Mouse (Mus musculus) hindbrain, embryonic 11.5 days (tissue): ENCODE data around the gene Vsnl1. TPM values are rescaled to one million over a fixed set of nuclear protein-coding genes. Genes with fewer than 3 reads are reported as not detected.

ENCODE experiments used
- ATAC-seq: fragments of 200-750 bp; cut with Nextera tagmentation; 2 replicates; pipeline ENCODE4 v1.8.0; 2017; ENCODE audit warnings: mild to moderate bottlenecking, moderate TSS enrichment, moderate library complexity; ENCODE audit not compliant: low FRiP score
- DNase-seq: peaks from one replicate; pipeline ENCODE4 v3.0.0-alpha.2; 2015; ENCODE audit warnings: low spot score
- H3K27ac ChIP-seq: fragments of 300-500 bp; sonication (generic); 2 replicates; pipeline ENCODE4 v1.5.1; 2014; ENCODE audit warnings: mild to moderate bottlenecking, low read depth, low read length
- H3K27me3 ChIP-seq: fragments of 300-500 bp; sonication (generic); 2 replicates; pipeline ENCODE4 v1.6.1; 2014; ENCODE audit warnings: mild to moderate bottlenecking, low read length, moderate library complexity, mixed read lengths; ENCODE audit not compliant: control insufficient read depth, insufficient read depth
- H3K36me3 ChIP-seq: fragments of 300-500 bp; sonication (generic); 2 replicates; pipeline ENCODE4 v1.6.1; 2014; ENCODE audit warnings: mild to moderate bottlenecking, low read length, moderate library complexity, mixed read lengths; ENCODE audit not compliant: control insufficient read depth, insufficient read depth
- H3K4me1 ChIP-seq: fragments of 300-500 bp; sonication (generic); replicated peaks from 2 replicates; pipeline ENCODE4 v1.6.1; 2014; ENCODE audit warnings: low read length, mixed read lengths; ENCODE audit not compliant: control insufficient read depth, insufficient read depth
- H3K4me2 ChIP-seq: fragments of 300-500 bp; sonication (generic); replicated peaks from 2 replicates; pipeline ENCODE4 v1.6.1; 2014; ENCODE audit warnings: mild to moderate bottlenecking, low read depth, low read length
- H3K4me3 ChIP-seq: fragments of 300-500 bp; sonication (generic); 2 replicates; pipeline ENCODE4 v1.5.1; 2014; ENCODE audit warnings: low read depth, low read length
- H3K9ac ChIP-seq: fragments of 300-500 bp; sonication (generic); 2 replicates; pipeline ENCODE4 v1.6.1; 2014; ENCODE audit warnings: low read depth, low read length
- H3K9me3 ChIP-seq: fragments of 300-500 bp; sonication (generic); 2 replicates; pipeline ENCODE4 v1.6.1; 2016; ENCODE audit warnings: low read length; ENCODE audit not compliant: control insufficient read depth
- WGBS: fragments of 180-500 bp; shearing (Covaris S2); extraction: QIAGEN DNeasy Blood & Tissue Kit; methylation state at CpG from one replicate; pipeline ENCODE4 v1.1.7; 2014; 5-methylcytosine and 5-hydroxymethylcytosine counted together
- polyA plus RNA-seq: library from polyadenylated mRNA; unstranded; fragments of >200 nt; fragmentation: Nextera tagmentation; extraction: Ambion mirVana; gene quantifications from 2 replicates; pipeline ENCODE4 v1.2.1, GENCODE M21; 2014

The Vsnl1 gene
- polyA plus RNA-seq, 1 experiment from 2014 or later, result 2.9 TPM

DNA sequence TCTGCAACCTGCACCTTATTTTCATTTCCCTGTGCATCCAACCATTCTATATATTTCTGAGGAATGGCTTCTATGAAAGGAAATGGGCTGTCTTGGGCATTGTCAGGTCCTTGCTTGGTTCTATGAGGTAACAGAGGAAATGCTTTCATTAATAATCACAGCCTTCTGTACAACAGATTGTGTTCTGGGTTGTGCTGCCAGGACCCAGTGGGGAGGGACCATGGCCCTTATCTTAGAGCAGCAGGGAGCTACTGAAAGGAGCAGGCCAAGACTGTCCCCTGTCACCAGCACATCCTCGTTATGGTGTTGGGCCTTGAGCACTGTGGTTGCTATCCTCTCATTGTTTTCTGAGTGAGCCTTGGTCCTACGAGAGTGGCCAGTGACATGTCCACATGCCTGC is 40.9 kb downstream of the Vsnl1 start:
- Histone ChIP-seq H3K4me2 (no peak overlapping the region), H3K36me3 (no peaks in the 10 kb centered on the region), H3K27ac (no peak overlapping the region), H3K4me1 (no peaks in the 10 kb centered on the region), H3K9me3 (no peaks in the 10 kb centered on the region), H3K27me3 (no peaks in the 10 kb centered on the region), H3K4me3 (no peak overlapping the region), H3K9ac (no peak overlapping the region)
- no peak for ATAC-seq
- 78% methylated on average over 2 of the region's 2 CpGs for WGBS
- DNase-seq, result no peak

DNA sequence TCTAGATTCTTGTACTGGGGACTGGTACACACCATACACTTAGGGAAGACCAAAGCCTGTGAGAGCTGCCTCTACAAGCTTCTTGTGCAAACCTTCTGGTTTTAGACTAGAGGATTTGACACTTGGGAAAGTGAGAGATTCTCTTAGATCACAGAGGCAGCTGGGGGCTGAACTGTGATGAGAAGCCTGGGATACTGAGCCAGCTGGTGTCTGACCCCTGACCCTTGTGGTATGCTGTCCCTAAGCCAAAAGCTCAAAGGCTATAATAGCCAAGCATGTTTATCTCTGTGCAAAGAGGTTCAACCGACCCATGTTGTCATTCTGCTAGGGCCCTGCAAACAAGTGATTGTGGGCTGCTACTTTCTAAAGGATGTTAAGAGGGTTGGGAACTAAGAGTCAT is 43.9 kb downstream of the Vsnl1 start:
- Histone ChIP-seq H3K4me2 (no peak overlapping the region), H3K27me3 (no peaks in the 10 kb centered on the region), H3K36me3 (no peaks in the 10 kb centered on the region), H3K4me1 (no peaks in the 10 kb centered on the region), H3K9me3 (no peaks in the 10 kb centered on the region), H3K4me3 (no peak overlapping the region), H3K9ac (no peak overlapping the region), H3K27ac (no peak overlapping the region)
- no peak for ATAC-seq
- WGBS, result 39% methylated on average over 1 of the region's 1 CpGs
- DNase-seq, result no peak

DNA sequence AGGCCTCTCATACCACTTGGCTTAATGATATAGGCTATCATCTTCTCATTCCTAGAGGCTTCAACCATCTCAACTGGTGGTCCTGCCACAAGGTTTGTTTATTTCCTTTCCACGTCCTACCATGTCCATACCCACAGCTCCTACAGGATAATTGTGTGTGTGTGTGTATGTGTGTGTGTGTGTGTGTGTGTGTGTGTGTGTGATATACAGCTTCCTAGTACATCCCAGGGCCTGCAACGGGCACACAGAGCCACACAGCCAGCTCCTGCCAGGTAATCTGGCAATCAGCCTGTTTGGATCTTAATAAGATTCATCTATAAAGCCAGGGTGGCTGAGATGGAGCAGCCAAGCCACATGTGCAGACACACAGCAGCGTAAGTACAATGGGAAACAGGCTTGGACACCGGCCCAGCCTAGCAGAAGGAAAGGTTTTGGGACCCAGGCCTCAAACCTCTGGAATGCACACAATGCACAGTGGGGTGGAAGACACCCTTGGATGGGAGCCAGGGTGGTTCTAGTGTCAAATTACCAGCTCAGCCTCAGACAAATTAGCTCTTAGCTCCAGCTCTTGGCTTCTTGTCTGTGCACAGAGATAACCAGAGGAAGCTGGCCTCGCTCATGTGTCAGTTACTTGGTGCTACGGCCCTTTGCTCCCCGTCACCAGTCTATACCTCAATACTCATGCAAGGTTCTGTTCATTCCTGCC is 45.0 kb downstream of the Vsnl1 start:
- Histone ChIP-seq H3K36me3 (no peaks in the 10 kb centered on the region), H3K27ac (no peak overlapping the region), H3K4me3 (no peak overlapping the region), H3K27me3 (no peaks in the 10 kb centered on the region), H3K9ac (no peak overlapping the region), H3K4me2 (no peak overlapping the region), H3K4me1 (no peaks in the 10 kb centered on the region), H3K9me3 (no peaks in the 10 kb centered on the region)
- DNase-seq, result no peak
- WGBS, result 68% methylated on average over 7 of the region's 7 CpGs
- ATAC-seq, result no peak

DNA sequence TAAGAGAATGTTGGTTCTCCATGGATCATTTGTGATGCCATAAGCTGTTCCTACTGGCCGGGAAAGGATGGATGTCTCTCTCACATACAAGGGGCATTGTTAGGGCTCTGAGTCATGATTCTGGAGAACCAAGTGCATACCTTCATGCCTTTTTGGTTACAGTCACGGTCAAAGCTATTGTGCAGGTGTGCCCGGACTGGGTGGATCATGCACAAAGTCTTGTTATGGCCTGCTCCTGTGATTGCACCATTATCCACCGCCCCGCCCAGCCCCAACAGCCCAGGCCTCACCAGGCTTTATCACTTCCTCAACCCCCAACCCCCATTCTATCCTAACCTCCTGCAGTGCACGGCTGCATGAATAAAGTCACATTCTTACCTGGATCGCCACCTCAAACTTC is 47.3 kb downstream of the Vsnl1 start:
- H3K4me2 ChIP-seq, result no peak overlapping the region
- no peak overlapping the region for H3K4me3 ChIP-seq
- H3K9me3 ChIP-seq, result no peaks in the 10 kb centered on the region
- H3K27me3 ChIP-seq, result no peaks in the 10 kb centered on the region
- H3K27ac ChIP-seq, result no peak overlapping the region
- H3K36me3 ChIP-seq, result no peaks in the 10 kb centered on the region
- H3K9ac ChIP-seq, result no peak overlapping the region
- WGBS, result 88% methylated on average over 7 of the region's 7 CpGs
- H3K4me1 ChIP-seq, result no peaks in the 10 kb centered on the region
- DNase-seq (no peak), ATAC-seq (no peak)

DNA sequence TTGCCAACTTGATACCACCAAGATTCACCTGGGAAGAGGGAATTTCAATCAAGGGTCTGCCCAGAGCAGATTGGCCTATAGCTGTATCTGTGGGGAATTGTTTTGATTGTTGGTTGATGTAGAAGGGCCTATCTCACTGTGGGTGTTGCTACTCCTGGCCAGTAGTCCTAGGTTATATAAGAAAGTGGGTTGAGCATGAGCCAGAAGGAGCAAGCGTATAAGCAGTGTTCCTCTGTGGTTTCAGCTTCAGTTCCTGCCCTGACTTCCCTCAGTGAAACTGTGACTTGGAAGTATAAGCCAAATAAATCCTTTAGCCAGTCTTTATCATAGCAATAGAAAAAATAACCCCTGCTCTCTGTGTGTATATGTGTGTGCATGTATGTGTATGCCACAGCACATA is 51.7 kb downstream of the Vsnl1 start:
- Histone ChIP-seq H3K9ac (no peak overlapping the region), H3K36me3 (no peaks in the 10 kb centered on the region), H3K9me3 (no peaks in the 10 kb centered on the region), H3K27ac (no peak overlapping the region), H3K4me3 (no peak overlapping the region), H3K27me3 (no peaks in the 10 kb centered on the region), H3K4me2 (no peak overlapping the region), H3K4me1 (no peaks in the 10 kb centered on the region)
- ATAC-seq (no peak), DNase-seq (no peak)
- 87% methylated on average over 1 of the region's 1 CpGs for WGBS

DNA sequence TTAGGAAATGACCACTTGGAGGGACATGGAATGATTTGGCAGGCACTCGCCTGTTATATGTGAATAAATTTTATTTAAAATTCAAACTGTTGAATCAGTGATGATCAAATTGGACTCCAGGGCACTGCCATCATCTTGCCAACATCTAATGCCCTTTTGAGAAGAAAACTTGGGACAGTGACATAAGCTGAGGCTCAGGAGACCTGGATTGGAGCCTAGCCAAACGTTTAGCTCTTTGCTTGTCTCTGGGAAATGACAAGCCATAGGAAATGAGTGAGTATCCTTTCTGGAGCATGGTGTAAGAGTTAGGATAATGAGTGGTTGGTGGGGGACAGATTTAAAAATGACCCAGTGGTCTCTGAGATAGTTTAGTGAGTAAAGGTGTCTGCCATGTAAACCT is 57.0 kb downstream of the Vsnl1 start:
- Histone ChIP-seq H3K27ac (no peak overlapping the region), H3K4me2 (no peak overlapping the region), H3K4me1 (no peaks in the 10 kb centered on the region), H3K9me3 (no peaks in the 10 kb centered on the region), H3K4me3 (no peak overlapping the region), H3K36me3 (no peaks in the 10 kb centered on the region), H3K27me3 (no peaks in the 10 kb centered on the region), H3K9ac (no peak overlapping the region)
- ATAC-seq, result no peak
- no peak for DNase-seq
- WGBS, result 80% methylated on average over 2 of the region's 2 CpGs

DNA sequence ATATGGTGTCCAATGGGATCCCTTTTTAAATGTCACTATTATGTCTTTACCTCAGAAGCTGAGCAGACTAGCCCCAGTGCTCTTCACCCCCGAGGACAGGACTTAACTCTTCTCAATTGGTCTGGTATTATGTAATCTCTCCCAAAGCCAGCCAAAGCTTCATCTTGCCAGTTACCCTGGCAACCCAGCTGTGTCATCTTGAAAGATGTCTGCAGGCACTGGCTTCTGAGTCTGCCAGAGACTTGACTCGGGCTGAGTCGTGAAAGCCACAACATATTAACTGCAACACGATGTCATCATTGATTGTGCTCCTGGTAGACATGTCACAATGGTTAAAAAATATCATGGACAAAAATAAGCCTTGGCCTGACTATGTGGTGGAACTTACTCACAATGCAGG is 66.4 kb downstream of the Vsnl1 start:
- no peaks in the 10 kb centered on the region for H3K36me3 ChIP-seq
- no peak overlapping the region for H3K4me3 ChIP-seq
- WGBS, result 68% methylated on average over 4 of the region's 4 CpGs
- no peaks in the 10 kb centered on the region for H3K4me1 ChIP-seq
- DNase-seq (no peak), ATAC-seq (no peak)
- no peaks in the 10 kb centered on the region for H3K9me3 ChIP-seq
- no peak overlapping the region for H3K4me2 ChIP-seq
- H3K9ac ChIP-seq, result no peak overlapping the region
- H3K27ac ChIP-seq, result no peak overlapping the region
- H3K27me3 ChIP-seq, result no peaks in the 10 kb centered on the region

DNA sequence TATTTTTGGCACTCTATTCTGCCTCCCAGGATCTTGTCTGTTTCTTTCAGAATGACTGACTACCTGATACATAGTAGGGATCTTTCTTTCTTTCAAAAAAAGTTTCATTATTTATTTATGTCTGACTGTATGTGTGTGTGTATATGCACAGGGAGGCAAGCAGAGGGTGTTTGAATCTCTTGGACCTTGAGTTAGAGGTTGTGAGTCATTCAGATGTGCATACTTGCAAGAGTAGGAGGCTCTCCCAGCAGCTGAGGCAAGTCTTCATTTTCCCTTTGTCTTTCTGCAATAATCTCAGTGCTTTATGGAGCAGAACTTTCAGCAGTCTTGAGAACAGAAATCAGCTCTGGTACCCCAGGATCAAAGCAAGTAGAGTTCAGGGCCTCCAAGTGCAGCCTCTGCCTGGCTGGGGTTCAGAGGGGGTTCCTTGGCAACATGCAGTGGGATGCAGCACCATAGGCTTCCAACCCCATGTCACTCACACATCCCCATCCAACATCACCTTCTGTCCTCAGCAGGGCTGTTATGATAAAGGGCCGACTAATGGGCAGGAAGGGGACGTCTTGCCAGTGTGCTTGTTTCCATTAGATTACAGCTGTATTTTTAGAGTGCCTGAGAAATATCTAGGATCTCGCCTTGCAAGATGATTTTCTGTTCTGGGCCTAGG is 69.2 kb downstream of the Vsnl1 start:
- Histone ChIP-seq H3K9ac (no peak overlapping the region), H3K36me3 (no peaks in the 10 kb centered on the region), H3K27me3 (no peaks in the 10 kb centered on the region), H3K9me3 (no peaks in the 10 kb centered on the region), H3K4me3 (no peak overlapping the region), H3K27ac (no peak overlapping the region), H3K4me1 (no peaks in the 10 kb centered on the region), H3K4me2 (no peak overlapping the region)
- ATAC-seq (no peak), DNase-seq (no peak)
- 75% methylated on average over 3 of the region's 3 CpGs for WGBS

DNA sequence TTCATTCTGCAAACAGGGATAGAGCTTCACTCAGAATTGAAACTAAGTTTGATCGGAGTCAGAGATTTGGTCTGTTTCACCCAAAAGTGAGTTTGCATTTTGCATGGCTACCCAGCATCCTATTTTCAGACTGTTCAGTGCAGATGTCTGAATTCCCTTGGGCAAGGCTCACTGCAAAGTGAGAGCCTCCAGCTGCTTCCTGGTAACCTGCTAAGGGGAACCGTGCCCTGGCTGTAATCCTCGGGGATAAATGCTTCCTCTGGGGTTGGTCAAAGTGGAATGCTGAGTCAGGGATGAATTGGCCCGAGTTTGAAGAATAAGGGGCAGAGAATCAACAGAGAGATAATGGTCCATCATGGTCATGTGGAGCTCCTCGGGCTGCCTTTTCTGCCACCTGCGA is 71.5 kb downstream of the Vsnl1 start:
- Histone ChIP-seq H3K27me3 (no peaks in the 10 kb centered on the region), H3K9me3 (no peaks in the 10 kb centered on the region), H3K4me3 (no peak overlapping the region), H3K27ac (no peak overlapping the region), H3K9ac (no peak overlapping the region), H3K4me1 (no peaks in the 10 kb centered on the region), H3K4me2 (no peak overlapping the region), H3K36me3 (no peaks in the 10 kb centered on the region)
- DNase-seq (no peak), ATAC-seq (no peak)
- 67% methylated on average over 6 of the region's 6 CpGs for WGBS
